In the genomic region with DNA sequence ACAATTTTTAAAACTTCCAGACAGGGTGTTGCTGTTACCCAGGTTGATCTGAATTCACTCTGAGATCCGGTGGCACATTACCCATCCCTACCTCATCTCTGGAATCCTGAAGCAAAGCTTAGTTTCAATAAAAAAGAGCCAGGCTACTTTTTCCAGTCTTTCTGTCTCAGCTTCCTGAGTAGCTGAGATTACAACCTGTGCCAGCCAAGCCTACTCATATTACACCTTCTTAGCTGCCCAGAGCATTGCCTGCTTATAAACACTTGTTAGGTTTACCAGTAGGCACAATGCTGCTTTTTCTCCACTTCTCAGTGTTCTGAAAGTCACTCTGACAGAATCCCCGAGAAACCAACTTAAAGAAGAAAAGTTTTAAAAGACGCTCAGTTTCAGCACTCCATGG, we compare ENCODE assay signal across 24 mouse cellular contexts. TPM values are rescaled to one million over a fixed set of nuclear protein-coding genes. Genes with fewer than 3 reads are reported as not detected.
DNase-seq lines count a peak whose midpoint lies in the region; TF ChIP-seq lines count a peak whose summit lies in the region.
"Had no signal": no experiment of that assay in that cellular context is flagged by ENCODE, and none has a peak within 500 bp of the region (broad histone marks: within the 10 kb centered on the region; RNA-seq: fewer than 3 reads in every experiment).

No protein-coding gene starts in this region.

- H3K9ac ChIP-seq in ES-Bruce4 (ENCODE audit: low read depth, poor library complexity, severe bottlenecking): 0 out of 2 replicates have a peak overlapping the region, but pooled peaks have one; percentile 27
- H3K9ac ChIP-seq: embryonic facial prominence, embryonic 15.5 days; heart, embryonic 15.5 days; hindbrain, embryonic 14.5 days; intestine, embryonic 15.5 days had no signal

- TF ChIP-seq EP300 in ES-Bruce4 (IDR thresholded peaks at IDR 0.05; ENCODE audit: insufficient read depth, low read depth, low read length): no peak

- no peaks in the 10 kb centered on the region for H3K27me3 ChIP-seq in ES-Bruce4 (ENCODE audit: control insufficient read depth, insufficient read depth, low read length, poor library complexity, severe bottlenecking)
- H3K27me3 ChIP-seq: embryonic facial prominence, embryonic 15.5 days; heart, embryonic 15.5 days; intestine, embryonic 15.5 days had no signal

- peak overlapping the region; percentile 33; the same call in 1 of the 2 replicates for H3K27ac ChIP-seq in gastrocnemius, adult 2 months
- peak overlapping the region; percentile 76 for H3K27ac ChIP-seq in ES-Bruce4 (ENCODE audit: insufficient read depth, low read length)
- H3K27ac ChIP-seq: embryonic facial prominence, embryonic 15.5 days; forebrain, embryonic 10.5 days; heart, adult 2 months; heart, embryonic 15.5 days; hindbrain, embryonic 10.5 days; hindbrain, embryonic 14.5 days; intestine, embryonic 15.5 days had no signal

- H3K36me3 ChIP-seq in ES-Bruce4 (ENCODE audit: control insufficient read depth, insufficient read depth, low read length, poor library complexity, severe bottlenecking): peaks cover 2% of the 10 kb centered on the region; the same call in 1 of the 2 replicates

- H3K4me3 ChIP-seq in gastrocnemius, adult 2 months: no peak overlapping the region
- no peak overlapping the region for H3K4me3 ChIP-seq in ES-Bruce4 (ENCODE audit: low read depth, low read length)
- H3K4me3 ChIP-seq: embryonic facial prominence, embryonic 15.5 days; erythroblast, embryonic 14.5 days; forebrain, embryonic 10.5 days; heart, adult 2 months; heart, embryonic 15.5 days; hindbrain, embryonic 10.5 days; intestine, embryonic 15.5 days had no signal

- intact Hi-C loops in gastrocnemius, adult 2 months (cut with DNase I): no loop called here

- TF ChIP-seq CTCF in gastrocnemius, adult 2 months (IDR thresholded peaks at IDR 0.05): no peak
- TF ChIP-seq CTCF in ES-Bruce4 (IDR thresholded peaks at IDR 0.05; ENCODE audit: low read depth, low read length): no peak

- no peaks in the 10 kb centered on the region for H3K9me3 ChIP-seq in ES-Bruce4 (replicated peaks; ENCODE audit: control insufficient read depth, insufficient read depth, low read length, poor library complexity, severe bottlenecking)
- H3K9me3 ChIP-seq: embryonic facial prominence, embryonic 15.5 days; forebrain, embryonic 10.5 days; G1E; heart, embryonic 15.5 days; hindbrain, embryonic 10.5 days; intestine, embryonic 15.5 days had no signal

- H3K4me1 ChIP-seq in ES-Bruce4 (ENCODE audit: control insufficient read depth, insufficient read depth, low read length): peaks cover 3% of the 10 kb centered on the region
- H3K4me1 ChIP-seq: embryonic facial prominence, embryonic 15.5 days; heart, embryonic 15.5 days; hindbrain, embryonic 10.5 days; intestine, embryonic 15.5 days had no signal

- DNase-seq in gastrocnemius, adult 2 months: no peak
- DNase-seq in gastrocnemius, adult 8-10 months (ENCODE audit: low spot score in 2 of 2): no peak
- peak; percentile 55 for DNase-seq in R1 (ENCODE audit: low read depth, low spot score)
- DNase-seq in urinary bladder, postnatal 14 days (ENCODE audit: low spot score): no peak
- no peak for DNase-seq in Muller cell, postnatal 12 days (ENCODE audit: inconsistent ontology term)
- DNase-seq: adrenal gland, adult 2 months; adrenal gland, postnatal 25 days; B cell, adult 2 months; cerebellum, adult 18-20 months; cerebellum, adult 9-11 months; cerebellum, postnatal 36 days; gastrocnemius, postnatal 14 days; heart, adult 2 months; heart, postnatal 14 days; kidney, adult 18-20 months had no signal

- no peak for TF ChIP-seq POLR2A in ES-Bruce4 (IDR thresholded peaks at IDR 0.05; ENCODE audit: insufficient read depth, low read length)

RNA-seq across cellular contexts. Expression of a gene that starts 38.2 kb away (rescaled TPM):
- total RNA-seq in gastrocnemius, adult 2 months (2021): 10 to 100 TPM in 1 of 2 experiments, 1 to 10 TPM in 1; 8.1 to 10.6 TPM
- 10 to 100 TPM in 2 of 4 experiments, 1 to 10 TPM in 2; 8.0 to 14.6 (median 10.0) TPM for total RNA-seq in gastrocnemius, adult 8-10 months (2022)
- 14.5 and 15.1 TPM in 2 replicates for polyA plus RNA-seq in ES-Bruce4 (2011; ENCODE audit: insufficient read depth, insufficient read length, low read depth, missing spikeins)

RNA-seq across cellular contexts. Expression of a gene that starts 46.4 kb away (rescaled TPM):
- total RNA-seq in gastrocnemius, adult 2 months (2021): 10 to 100 TPM; 19.5 to 25.3 TPM
- 10 to 100 TPM; 15.1 to 19.7 (median 17.5) TPM for total RNA-seq in gastrocnemius, adult 8-10 months (2022)
- 61.2 and 62.5 TPM in 2 replicates for polyA plus RNA-seq in ES-Bruce4 (2011; ENCODE audit: insufficient read depth, insufficient read length, low read depth, missing spikeins)
